Mouse (Mus musculus) heart, postnatal 4 days (tissue): ENCODE measurements around the gene N4bp1. TPM values are rescaled to one million over a fixed set of nuclear protein-coding genes. Genes with fewer than 3 reads are reported as not detected.

Source experiments
- DNase-seq: peaks from one replicate; pipeline ENCODE4 v3.0.0; 2021
- total RNA-seq, 2 experiments: library from RNA; stranded (reverse); gene quantifications; 2 replicates each; pipeline ENCODE4 v1.2.3; 2021

Gene N4bp1
- total RNA-seq, 2 experiments from 2014 or later: 23.3 to 24.0 TPM

GRCm38 (mm10) chr8:86895390-86895789 is 10.3 kb upstream of the N4bp1 start:
- DNase-seq: no peak

- DNase-seq: no peak
Observed at GRCm38 (mm10) chr8:86894194-86894761, 9.2 kb upstream of the N4bp1 start.

DNA sequence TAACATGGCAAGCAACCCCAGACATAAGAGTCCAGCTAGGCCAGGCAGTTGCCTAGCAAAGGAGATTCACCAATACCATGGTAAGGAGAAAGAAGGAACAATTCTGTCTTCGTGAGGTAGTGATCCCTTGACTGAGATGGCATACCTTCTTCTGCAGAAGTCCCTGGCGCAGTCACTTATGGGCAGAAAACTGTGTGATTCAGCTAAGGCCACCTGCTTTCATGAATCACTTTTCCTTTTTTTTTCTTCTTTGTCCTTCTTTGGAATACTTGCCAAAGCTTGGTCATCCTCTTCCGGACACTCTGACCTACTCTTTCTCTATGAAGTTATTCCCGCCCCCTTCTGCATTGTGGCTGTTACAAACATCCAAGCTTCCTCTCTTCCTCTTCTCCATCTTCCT is 8.5 kb upstream of the N4bp1 start:
- DNase-seq: no peak

DNA sequence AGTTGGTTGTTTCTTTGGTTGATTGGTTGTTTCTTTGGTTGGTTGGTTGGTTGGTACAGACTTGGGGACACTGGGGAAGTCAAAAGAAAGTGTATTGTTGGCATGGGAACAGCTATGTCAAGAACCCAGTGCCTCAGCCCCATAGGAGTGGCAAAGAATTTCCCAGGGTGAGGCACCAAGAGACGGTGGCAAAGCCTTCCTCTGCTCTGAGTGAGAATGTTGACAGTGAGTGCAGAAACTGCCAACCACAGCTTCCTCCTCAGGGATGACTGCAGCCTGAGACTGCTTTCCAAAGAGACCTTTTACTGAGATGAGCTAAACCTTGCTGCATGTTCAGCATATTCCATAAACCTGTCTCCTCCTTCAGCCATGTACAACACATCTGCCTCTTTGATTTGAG is 6.5 kb upstream of the N4bp1 start:
- DNase-seq: no peak

DNA sequence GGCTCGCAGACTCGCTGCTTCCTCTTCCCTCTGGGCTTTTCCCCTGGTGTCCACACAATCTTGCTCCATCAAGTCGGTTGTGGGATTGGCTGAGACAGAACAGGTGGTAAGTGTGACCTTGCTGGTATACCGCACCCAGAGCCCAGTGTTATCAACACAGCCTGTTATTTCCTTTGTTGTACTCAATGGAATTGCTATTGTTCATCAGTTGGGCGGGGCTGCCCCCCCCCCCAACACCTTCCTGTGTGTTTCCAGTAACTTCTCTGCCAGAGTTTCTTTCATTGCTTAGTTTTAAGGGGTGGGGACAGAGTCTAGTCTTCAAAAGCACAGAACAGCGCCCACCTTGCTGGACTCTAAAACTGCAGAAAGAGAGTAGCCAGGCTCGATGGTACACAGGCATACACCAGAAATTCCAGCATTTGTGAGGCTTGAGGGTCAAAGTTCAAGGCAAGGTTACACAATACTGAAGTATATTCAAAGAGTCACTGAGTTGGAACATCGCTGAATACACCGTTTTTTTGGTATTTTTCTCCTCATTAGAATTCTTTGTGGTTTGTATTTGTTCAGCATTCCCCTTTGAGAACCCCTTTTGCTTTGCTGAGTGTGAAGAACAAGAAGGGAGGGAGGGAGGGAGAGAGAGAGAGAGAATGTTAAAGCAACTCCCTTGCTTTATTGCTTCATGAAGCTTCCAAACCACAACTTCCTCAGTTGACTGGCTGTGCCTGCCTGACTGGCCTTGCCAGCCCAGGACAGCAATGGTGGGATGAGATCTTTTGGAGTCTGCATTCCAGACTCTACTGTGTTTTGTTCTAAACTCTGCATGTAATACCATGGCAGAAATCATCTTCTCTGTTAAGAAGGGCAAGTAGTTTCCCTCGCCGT is 3.2 kb upstream of the N4bp1 start:
- DNase-seq: peak; percentile 38

DNA sequence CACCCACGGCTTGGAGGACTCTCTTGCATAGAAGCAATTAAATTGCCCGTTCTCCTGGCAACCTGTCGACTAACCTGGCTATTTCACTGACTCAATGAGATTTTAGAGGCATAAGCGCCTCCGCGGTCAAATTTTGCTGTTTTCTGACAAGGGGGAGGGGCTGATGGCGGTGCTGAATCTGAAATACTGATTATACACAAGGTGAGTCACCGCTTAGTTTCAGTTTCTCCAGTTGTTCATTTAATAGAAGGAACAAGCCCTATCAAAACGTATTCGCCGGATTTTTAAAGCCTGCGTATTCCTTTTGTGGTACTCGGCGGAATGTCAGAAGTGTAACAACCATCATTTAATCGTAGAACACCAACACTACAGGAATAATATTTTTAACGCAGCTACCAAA is 991 bp downstream of the N4bp1 start:
- DNase-seq: no peak

- DNase-seq: no peak
Observed at GRCm38 (mm10) chr8:86882568-86883478, 2.2 kb downstream of the N4bp1 start.

GRCm38 (mm10) chr8:86881951-86882350 is 3.1 kb downstream of the N4bp1 start:
- no peak for DNase-seq

- no peak for DNase-seq
Observed at GRCm38 (mm10) chr8:86881068-86881609, 3.9 kb downstream of the N4bp1 start.

- DNase-seq: no peak
Observed at GRCm38 (mm10) chr8:86876831-86877230, 8.2 kb downstream of the N4bp1 start.

GRCm38 (mm10) chr8:86874055-86874454 is 11.0 kb downstream of the N4bp1 start:
- DNase-seq: no peak

GRCm38 (mm10) chr8:86873151-86873550 is 11.9 kb downstream of the N4bp1 start:
- DNase-seq: peak; percentile 64

- DNase-seq: no peak
Observed at GRCm38 (mm10) chr8:86872097-86872815, 12.8 kb downstream of the N4bp1 start.

DNA sequence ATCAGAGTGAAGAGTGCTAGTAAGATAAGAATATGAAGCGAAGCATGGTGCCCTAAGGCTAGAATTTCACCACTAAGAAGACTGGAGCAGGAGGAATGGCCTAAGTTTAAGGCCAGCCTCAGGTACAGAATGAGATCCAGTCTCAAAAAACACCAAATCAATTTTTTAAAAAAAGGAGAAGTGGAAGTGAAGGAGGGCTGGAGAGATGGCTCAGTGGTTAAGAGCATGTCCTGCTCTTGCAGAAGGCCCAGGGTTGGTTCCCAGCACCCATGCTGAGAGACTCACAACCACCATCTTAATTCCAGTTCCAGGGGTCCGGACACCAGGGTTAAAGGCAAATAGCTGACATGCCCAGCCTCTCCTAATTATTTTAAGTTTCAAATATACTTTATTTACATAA is 13.6 kb downstream of the N4bp1 start:
- DNase-seq: no peak

GRCm38 (mm10) chr8:86870771-86871170 is 14.3 kb downstream of the N4bp1 start:
- no peak for DNase-seq

DNA sequence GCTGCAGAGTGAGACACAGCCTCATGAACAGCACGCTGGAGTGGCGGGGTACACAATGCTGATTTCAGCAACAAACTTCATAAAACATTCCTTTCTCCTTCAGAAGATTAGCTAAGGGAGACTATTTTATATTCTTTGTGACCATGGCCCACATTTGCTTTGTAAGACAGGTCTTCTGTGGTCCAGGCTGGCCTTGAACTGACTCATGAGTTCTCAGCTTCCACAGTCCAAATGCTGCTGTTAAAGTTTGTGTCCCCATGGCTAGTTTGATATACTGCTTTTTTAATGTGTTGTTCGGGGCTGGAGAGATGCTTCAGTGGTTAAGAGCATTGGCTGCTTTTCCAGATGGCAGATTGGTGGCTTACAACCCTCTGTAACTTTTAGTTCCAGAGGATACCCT is 17.0 kb downstream of the N4bp1 start:
- DNase-seq: no peak

- no peak for DNase-seq
Observed at GRCm38 (mm10) chr8:86864764-86865163, 20.3 kb downstream of the N4bp1 start.

DNA sequence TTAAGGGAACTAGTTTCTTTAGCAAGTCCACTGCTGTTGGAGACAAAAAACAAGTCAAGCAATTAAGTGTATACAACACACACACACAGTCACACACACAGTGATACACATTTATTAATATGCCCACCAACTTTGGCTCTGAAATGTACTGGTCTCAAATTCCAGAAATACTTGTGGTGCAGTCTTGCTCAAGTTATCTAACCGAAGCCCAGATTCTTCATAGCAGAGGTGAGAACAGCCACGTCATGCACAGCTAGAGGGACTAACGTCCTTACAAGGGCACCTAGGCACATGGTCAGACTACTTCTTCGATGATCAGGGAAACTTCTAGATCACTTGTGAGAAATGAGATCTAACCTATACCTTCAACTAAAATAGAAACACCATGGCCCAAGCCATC is 22.2 kb downstream of the N4bp1 start:
- no peak for DNase-seq

GRCm38 (mm10) chr8:86862155-86862816 is 22.8 kb downstream of the N4bp1 start:
- no peak for DNase-seq

DNA sequence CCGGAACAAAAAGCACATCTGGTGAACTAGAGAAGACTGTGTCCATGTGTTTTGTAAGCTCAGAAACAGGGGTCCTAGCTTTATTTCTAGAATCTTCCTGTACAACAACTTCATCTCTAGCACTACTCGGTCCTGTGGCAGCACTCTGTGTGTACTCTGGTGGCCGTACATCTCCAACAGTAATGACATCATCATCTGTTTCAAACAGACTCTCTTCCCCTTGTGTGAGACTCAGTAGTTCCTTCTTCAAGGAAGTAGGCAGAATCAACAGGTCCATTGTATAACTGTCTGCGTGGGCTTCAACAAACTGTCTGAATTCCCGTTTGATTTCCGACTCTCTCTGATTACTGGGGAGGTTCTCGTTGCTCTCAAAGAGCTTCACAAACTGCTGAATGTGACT is 23.5 kb downstream of the N4bp1 start:
- no peak for DNase-seq

- DNase-seq: no peak
Observed at GRCm38 (mm10) chr8:86856248-86856647, 28.8 kb downstream of the N4bp1 start.

DNA sequence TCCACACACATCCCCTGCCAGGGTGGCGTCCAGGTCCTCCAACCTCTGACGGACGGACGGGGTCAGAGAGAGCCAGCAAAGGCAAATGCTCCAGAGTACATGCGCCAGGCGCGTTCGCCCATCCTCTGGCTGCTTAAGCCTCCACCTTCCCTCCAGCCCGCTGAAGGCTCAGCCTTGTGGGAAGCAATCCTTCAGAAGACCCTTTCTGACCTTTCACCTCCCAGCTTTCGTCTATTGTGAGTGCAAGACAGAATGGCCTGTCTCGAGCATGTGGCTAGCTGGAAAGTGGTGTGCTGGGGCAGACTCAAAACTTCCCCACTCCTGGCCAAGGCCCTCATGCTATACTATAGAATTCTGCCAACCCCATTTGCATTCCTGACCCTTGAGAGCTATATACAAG is 30.4 kb downstream of the N4bp1 start:
- no peak for DNase-seq
